Mouse (Mus musculus): ENCODE results near the gene Ankrd13d. TPM values are rescaled to one million over a fixed set of nuclear protein-coding genes. Genes with fewer than 3 reads are reported as not detected.

Ankrd13d gene
- total and polyA plus RNA-seq, 3 experiments, result 0.96 to 2.6 TPM; not detected in 1

DNA sequence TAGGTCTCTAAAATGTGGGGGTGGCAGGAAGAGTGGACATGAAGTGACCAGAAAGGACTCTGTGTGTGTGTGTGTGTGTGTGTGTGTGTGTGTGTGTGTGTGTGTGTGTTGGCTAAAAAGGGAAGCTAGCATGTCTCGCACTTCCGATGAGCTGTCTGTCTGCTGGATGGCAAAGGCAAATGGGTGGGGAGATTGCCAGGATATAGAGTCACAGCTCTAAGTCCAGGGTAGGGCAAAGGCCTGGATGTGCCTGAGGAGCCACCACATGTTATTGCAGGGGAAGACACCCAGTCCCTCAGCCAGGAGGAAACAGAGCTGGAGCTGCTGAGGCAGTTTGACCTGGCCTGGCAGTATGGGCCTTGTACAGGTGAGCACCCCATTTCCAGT, 50.8 kb downstream of the Ankrd13d start:
- Histone ChIP-seq H3K4me1 (ENCODE audit: control insufficient read depth in 1 of 2, insufficient read depth in 2 of 2, low read length in 2 of 2) (peaks cover 2 to 29% of the 10 kb centered on the region in 2 experiments; a peak in 3 of 4 replicates), H3K36me3 (ENCODE audit: control insufficient read depth in 1 of 2, insufficient read depth in 2 of 2, low read length in 2 of 2) (peaks cover 0 to 11% of the 10 kb centered on the region in 2 experiments; a peak in 2 of 4 replicates), H3K27me3 (ENCODE audit: control insufficient read depth in 1 of 2, insufficient read depth in 2 of 2, low read length in 2 of 2) (no peaks in the 10 kb centered on the region), H3K27ac (ENCODE audit: control insufficient read depth, low read depth, low read length) (peak overlapping the region; percentile 52), H3K79me2 (ENCODE audit: control insufficient read depth, insufficient read depth, low read length, poor library complexity) (peaks cover 2% of the 10 kb centered on the region; the same call in 1 of the 2 replicates), H3K4me3 (ENCODE audit: control insufficient read depth in 1 of 2, insufficient read depth in 1 of 2, low read depth in 2 of 2, low read length in 2 of 2) (peak overlapping the region; percentile 71 to 93), H3K9me3 (replicated peaks; ENCODE audit: insufficient read depth, low read length) (no peaks in the 10 kb centered on the region), H3K9ac (ENCODE audit: control insufficient read depth, low read depth, low read length, poor library complexity, severe bottlenecking) (peak overlapping the region; percentile 71)
- DNase-seq (ENCODE audit: low read depth, low spot score), result peak; percentile 80
- no peak for TF ChIP-seq NELFE (IDR thresholded peaks at IDR 0.05; ENCODE audit: low read depth, low read length)
- no peak for TF ChIP-seq ETS1 (IDR thresholded peaks at IDR 0.05; ENCODE audit: low read depth, low read length)
- TF ChIP-seq TCF12 (IDR thresholded peaks at IDR 0.05; ENCODE audit: low read depth, low read length), result no peak
- TF ChIP-seq USF2 (IDR thresholded peaks at IDR 0.05; ENCODE audit: borderline replicate concordance in 1 of 2, insufficient read depth in 1 of 2, low read depth in 1 of 2, low read length in 2 of 2), result no peak
- TF ChIP-seq POLR2AphosphoS2 (IDR thresholded peaks at IDR 0.05; ENCODE audit: low read length), result no peak

DNA sequence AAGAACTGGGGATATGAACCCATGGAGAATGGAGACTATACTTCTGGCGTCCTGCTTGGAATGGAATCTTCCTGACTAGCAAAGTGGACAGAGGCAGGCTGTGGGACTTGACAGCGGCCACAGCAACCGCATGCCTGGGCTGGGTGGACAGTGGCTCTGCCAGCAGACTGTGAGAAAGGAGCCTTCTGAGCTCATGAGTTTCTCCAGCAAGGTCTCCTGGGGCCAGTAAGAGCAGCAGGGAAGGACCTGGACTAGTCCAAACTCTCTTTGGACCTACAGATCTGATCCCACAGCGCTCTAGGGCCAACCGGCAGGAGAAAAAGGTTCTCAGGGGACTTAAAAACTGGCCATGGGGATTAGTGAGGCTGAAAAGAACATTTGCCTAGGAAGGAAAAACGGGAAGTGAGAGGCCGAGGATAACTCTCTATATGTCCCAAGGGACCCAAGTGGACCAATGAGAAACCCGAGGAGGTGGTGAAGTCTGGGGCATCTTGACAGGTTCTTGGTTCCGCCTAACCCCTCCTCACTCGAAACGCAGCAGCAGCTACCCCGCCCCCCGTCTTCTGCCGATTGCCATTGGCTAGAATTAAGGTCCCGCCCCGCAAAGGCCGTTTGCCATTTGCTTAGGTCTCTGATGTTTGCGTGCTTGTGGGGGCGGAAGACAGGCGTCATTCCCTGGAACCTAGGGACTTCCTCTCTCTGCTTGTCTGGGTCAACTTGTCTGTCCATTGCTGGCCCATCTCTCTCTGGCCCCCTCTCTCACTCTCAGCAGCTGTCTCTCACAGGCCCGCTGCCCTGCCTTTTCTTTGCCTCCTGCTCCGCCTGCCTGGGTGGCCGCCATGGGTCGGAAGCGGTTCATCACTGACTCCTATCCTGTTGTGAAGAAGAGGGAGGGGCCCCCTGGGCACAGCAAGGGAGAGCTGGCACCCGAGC, 51.4 kb downstream of the Ankrd13d start, which contains the start of gene Pold4:
Gene Pold4, plus strand, starts transcription at position 647 of the 933 bp plus-strand sequence.
- H3K36me3 ChIP-seq (ENCODE audit: control insufficient read depth in 1 of 2, insufficient read depth in 2 of 2, low read length in 2 of 2), result peaks cover 0 to 11% of the 10 kb centered on the region in 2 experiments; a peak in 2 of 4 replicates
- no peaks in the 10 kb centered on the region for H3K9me3 ChIP-seq (replicated peaks; ENCODE audit: insufficient read depth, low read length)
- H3K79me2 ChIP-seq (ENCODE audit: control insufficient read depth, insufficient read depth, low read length, poor library complexity), result peaks cover 2% of the 10 kb centered on the region; the same call in 1 of the 2 replicates
- H3K27me3 ChIP-seq (ENCODE audit: control insufficient read depth in 1 of 2, insufficient read depth in 2 of 2, low read length in 2 of 2), result no peaks in the 10 kb centered on the region
- peak within 1 kb of the TSS; percentile 71 for H3K9ac ChIP-seq (ENCODE audit: control insufficient read depth, low read depth, low read length, poor library complexity, severe bottlenecking)
- DNase-seq (ENCODE audit: low read depth, low spot score), result peak; percentile 99
- peaks cover 2 to 29% of the 10 kb centered on the region in 2 experiments; a peak in 3 of 4 replicates for H3K4me1 ChIP-seq (ENCODE audit: control insufficient read depth in 1 of 2, insufficient read depth in 2 of 2, low read length in 2 of 2)
- peak within 1 kb of the TSS; percentile 71 to 93 for H3K4me3 ChIP-seq (ENCODE audit: control insufficient read depth in 1 of 2, insufficient read depth in 1 of 2, low read depth in 2 of 2, low read length in 2 of 2)
- peak within 1 kb of the TSS; percentile 74 for H3K27ac ChIP-seq (ENCODE audit: control insufficient read depth, low read depth, low read length)
- TF ChIP-seq POLR2AphosphoS5 (IDR thresholded peaks at IDR 0.05; ENCODE audit: borderline replicate concordance, low read depth, low read length) (no peak), KAT2A (conservative IDR thresholded peaks at IDR 0.05; ENCODE audit: low read depth, low read length) (peak; percentile 52), GABPA (IDR thresholded peaks at IDR 0.05; ENCODE audit: low read depth, low read length) (no peak), MEF2A (IDR thresholded peaks at IDR 0.05; ENCODE audit: extremely low read depth, insufficient replicate concordance, low read depth, low read length, poor library complexity, severe bottlenecking) (no peak), MYB (IDR thresholded peaks at IDR 0.05; ENCODE audit: low read depth, low read length) (no peak), RAD21 (IDR thresholded peaks at IDR 0.05; ENCODE audit: low read depth, low read length) (no peak), NELFE (IDR thresholded peaks at IDR 0.05; ENCODE audit: low read depth, low read length) (peak; percentile 83), NRF1 (IDR thresholded peaks at IDR 0.05; ENCODE audit: insufficient read depth, low read depth, low read length, poor library complexity, severe bottlenecking) (peak; percentile 19; the same call in 1 of the 2 replicates), RCOR1 (IDR thresholded peaks at IDR 0.05; ENCODE audit: low read depth, low read length) (peak; percentile 43; the same call in 1 of the 2 replicates), MAFK (IDR thresholded peaks at IDR 0.05; ENCODE audit: borderline replicate concordance, low read depth, low read length) (no peak), MAZ (IDR thresholded peaks at IDR 0.05; ENCODE audit: low read depth, low read length) (peak; percentile 85), EP300 (IDR thresholded peaks at IDR 0.05; ENCODE audit: low read depth in 1 of 2, low read length in 2 of 2) (peak in 1 of 2 experiments; percentile 58; a peak in 1 of 4 replicates), ZNF384 (IDR thresholded peaks at IDR 0.05; ENCODE audit: low read depth, low read length) (no peak), CTCF (IDR thresholded peaks at IDR 0.05 in 2 of 3, conservative IDR thresholded peaks at IDR 0.05 in 1 of 3; ENCODE audit: control insufficient read depth in 1 of 3, insufficient read depth in 1 of 3, low read depth in 2 of 3, low read length in 3 of 3, poor library complexity in 1 of 3, severe bottlenecking in 1 of 3) (no peak), HCFC1 (IDR thresholded peaks at IDR 0.05; ENCODE audit: low read depth, low read length) (peak; percentile 78), CHD2 (IDR thresholded peaks at IDR 0.05; ENCODE audit: low read length) (peak; percentile 65), ELF1 (IDR thresholded peaks at IDR 0.05; ENCODE audit: low read depth, low read length) (peak; percentile 86), JUND (IDR thresholded peaks at IDR 0.05; ENCODE audit: low read depth, low read length) (no peak), POLR2A (IDR thresholded peaks at IDR 0.05; ENCODE audit: control insufficient read depth in 1 of 2, insufficient read depth in 1 of 2, low read depth in 1 of 2, low read length in 2 of 2, poor library complexity in 1 of 2) (peak; percentile 19 to 80; a peak in 3 of 4 replicates), ETS1 (IDR thresholded peaks at IDR 0.05; ENCODE audit: low read depth, low read length) (no peak), BHLHE40 (IDR thresholded peaks at IDR 0.05; ENCODE audit: borderline replicate concordance, low read depth, low read length) (no peak), MYC (IDR thresholded peaks at IDR 0.05; ENCODE audit: low read depth, low read length) (no peak), ZC3H11A (IDR thresholded peaks at IDR 0.05; ENCODE audit: low read depth, low read length) (no peak), MXI1 (IDR thresholded peaks at IDR 0.05; ENCODE audit: low read depth, low read length) (peak; percentile 53), MAX (IDR thresholded peaks at IDR 0.05; ENCODE audit: low read length) (peak; percentile 63)
